Mouse (Mus musculus) E14TG2a.4 (cell line): ENCODE measurements around the gene Ccdc110.

ENCODE experiments used
- H3K27me3 ChIP-seq: 2 replicates; pipeline ENCODE4 v1.6.1; 2014; ENCODE audit warnings: low read length, control low read depth; ENCODE audit not compliant: insufficient read depth
- H3K36me3 ChIP-seq: 2 replicates; pipeline ENCODE4 v1.6.1; 2014; ENCODE audit warnings: low read length, control low read depth; ENCODE audit not compliant: insufficient read depth
- H3K4me1 ChIP-seq: replicated peaks from 2 replicates; pipeline ENCODE4 v1.6.1; 2014; ENCODE audit warnings: low read depth, low read length, control low read depth
- H3K4me3 ChIP-seq: replicated peaks from 2 replicates; pipeline ENCODE4 v1.5.1; 2014; ENCODE audit warnings: mild to moderate bottlenecking, low read length
- H3K9me3 ChIP-seq: 2 replicates; pipeline ENCODE4 v1.6.1; 2014; ENCODE audit warnings: low read length, control low read depth
- CTCF ChIP-seq: conservative IDR thresholded peaks from 2 replicates; pipeline ENCODE4 v1.5.1; 2014; ENCODE audit warnings: low read length
- NANOG ChIP-seq: IDR thresholded peaks from 2 replicates; pipeline ENCODE4 v1.6.1; 2014; ENCODE audit warnings: borderline replicate concordance, low read length, mixed read lengths
- POU5F1 ChIP-seq: IDR thresholded peaks from 2 replicates; pipeline ENCODE4 v1.6.1; 2014; ENCODE audit warnings: low read length, borderline replicate concordance

The Ccdc110 gene

GRCm38 (mm10) chr8:45950622-45951021 lies 16.2 kb downstream of the Ccdc110 start:
- Histone ChIP-seq H3K4me1 (no peaks in the 10 kb centered on the region), H3K4me3 (no peak overlapping the region), H3K9me3 (peaks cover 10% of the 10 kb centered on the region), H3K27me3 (no peaks in the 10 kb centered on the region), H3K36me3 (no peaks in the 10 kb centered on the region)
- peak; percentile 82 for TF ChIP-seq NANOG
- no peak for TF ChIP-seq CTCF

GRCm38 (mm10) chr8:45970894-45971293 lies 36.5 kb downstream of the Ccdc110 start:
- Histone ChIP-seq H3K4me3 (no peak overlapping the region), H3K4me1 (0 out of 2 replicates have a peak, but pooled peaks cover 3% of the 10 kb centered on the region), H3K27me3 (no peaks in the 10 kb centered on the region), H3K36me3 (no peaks in the 10 kb centered on the region), H3K9me3 (peaks cover 44% of the 10 kb centered on the region)
- no peak for TF ChIP-seq POU5F1
- peak; percentile 43 for TF ChIP-seq CTCF

GRCm38 (mm10) chr8:45973988-45974505 lies 39.6 kb downstream of the Ccdc110 start:
- H3K36me3 ChIP-seq: peaks cover 5% of the 10 kb centered on the region; the same call in 1 of the 2 replicates
- H3K9me3 ChIP-seq: peaks cover 59% of the 10 kb centered on the region
- TF ChIP-seq CTCF (no peak), POU5F1 (no peak), NANOG (no peak)
- H3K4me1 ChIP-seq: 0 out of 2 replicates have a peak, but pooled peaks cover 3% of the 10 kb centered on the region
- no peaks in the 10 kb centered on the region for H3K27me3 ChIP-seq
- H3K4me3 ChIP-seq: no peak overlapping the region

- H3K4me1 ChIP-seq: 0 out of 2 replicates have a peak, but pooled peaks cover 3% of the 10 kb centered on the region
- peak within 1 kb of the TSS; percentile 77 for H3K4me3 ChIP-seq
- no peak for TF ChIP-seq CTCF
- TF ChIP-seq NANOG: no peak
- no peak for TF ChIP-seq POU5F1
- no peaks in the 10 kb centered on the region for H3K27me3 ChIP-seq
- H3K9me3 ChIP-seq: peaks cover 59% of the 10 kb centered on the region
- H3K36me3 ChIP-seq: peaks cover 5% of the 10 kb centered on the region; the same call in 1 of the 2 replicates
Observed at GRCm38 (mm10) chr8:45975126-45975836, 40.9 kb downstream of the Ccdc110 start, which contains the start of the genes 1700029J07Rik and Ufsp2. Gene 1700029J07Rik (minus strand): TSS chr8:45975252. Gene Ufsp2 (plus strand): TSS chr8:45975528.

GRCm38 (mm10) chr8:45975837-45976468 lies 41.5 kb downstream of the Ccdc110 start:
- Histone ChIP-seq H3K9me3 (peaks cover 56% of the 10 kb centered on the region), H3K4me3 (peak overlapping the region; percentile 77), H3K4me1 (0 out of 2 replicates have a peak, but pooled peaks cover 3% of the 10 kb centered on the region), H3K27me3 (no peaks in the 10 kb centered on the region), H3K36me3 (peaks cover 8% of the 10 kb centered on the region; the same call in 1 of the 2 replicates)
- TF ChIP-seq NANOG (no peak), POU5F1 (no peak), CTCF (no peak)

- H3K36me3 ChIP-seq: peaks cover 10% of the 10 kb centered on the region; the same call in 1 of the 2 replicates
- 0 out of 2 replicates have a peak, but pooled peaks cover 4% of the 10 kb centered on the region for H3K4me1 ChIP-seq
- TF ChIP-seq POU5F1: no peak
- TF ChIP-seq NANOG: no peak
- no peak for TF ChIP-seq CTCF
- H3K4me3 ChIP-seq: no peak overlapping the region
- H3K27me3 ChIP-seq: no peaks in the 10 kb centered on the region
- no peaks in the 10 kb centered on the region for H3K9me3 ChIP-seq
Observed at GRCm38 (mm10) chr8:45986665-45987064, 52.2 kb downstream of the Ccdc110 start.

- Histone ChIP-seq H3K27me3 (no peaks in the 10 kb centered on the region), H3K9me3 (no peaks in the 10 kb centered on the region)
- TF ChIP-seq CTCF (no peak), NANOG (no peak), POU5F1 (no peak)
Observed at GRCm38 (mm10) chr8:45988189-45988588, 53.8 kb downstream of the Ccdc110 start.

GRCm38 (mm10) chr8:45990631-45991310 lies 56.4 kb downstream of the Ccdc110 start:
- TF ChIP-seq CTCF (no peak), NANOG (no peak), POU5F1 (no peak)
- Histone ChIP-seq H3K9me3 (no peaks in the 10 kb centered on the region), H3K36me3 (peaks cover 14% of the 10 kb centered on the region; the same call in 1 of the 2 replicates), H3K4me3 (no peak overlapping the region), H3K27me3 (no peaks in the 10 kb centered on the region), H3K4me1 (0 out of 2 replicates have a peak, but pooled peaks cover 4% of the 10 kb centered on the region)

More at GRCm38 (mm10) chr8:45988189-45988588, 53.8 kb downstream of the Ccdc110 start:
- H3K4me3 ChIP-seq: no peak overlapping the region
- H3K4me1 ChIP-seq: 0 out of 2 replicates have a peak, but pooled peaks cover 4% of the 10 kb centered on the region
- peaks cover 10% of the 10 kb centered on the region; the same call in 1 of the 2 replicates for H3K36me3 ChIP-seq
